ENCODE assay signal across 8 mouse cellular contexts in genomic region chr5:65131211-65131879, GRCm38 (mm10). TPM values are rescaled to one million over a fixed set of nuclear protein-coding genes. Genes with fewer than 3 reads are reported as not detected.
DNase-seq lines count a peak whose midpoint lies in the region; ATAC-seq and TF ChIP-seq lines count a peak whose summit lies in the region.

No protein-coding gene starts in this region.

- H3K27me3 ChIP-seq in forebrain, embryonic 15.5 days, result no peaks in the 10 kb centered on the region
- H3K27me3 ChIP-seq in neural tube, embryonic 11.5 days (ENCODE audit: control insufficient read depth, insufficient read depth, low read length), result no peaks in the 10 kb centered on the region

- no peak overlapping the region for H3K27ac ChIP-seq in gastrocnemius, adult 2 months
- H3K27ac ChIP-seq in forebrain, embryonic 15.5 days (replicated peaks), result peak overlapping the region; percentile 92
- H3K27ac ChIP-seq in neural tube, embryonic 11.5 days (ENCODE audit: low read depth, low read length), result peak overlapping the region; percentile 71

- WGBS in forebrain, embryonic 15.5 days, result 1% methylated on average over 20 of the region's 20 CpGs
- WGBS in neural tube, embryonic 11.5 days, result 11% methylated on average over 20 of the region's 20 CpGs

- H3K9me3 ChIP-seq in forebrain, embryonic 15.5 days, result no peaks in the 10 kb centered on the region
- H3K9me3 ChIP-seq in neural tube, embryonic 11.5 days (ENCODE audit: control insufficient read depth, low read length), result no peaks in the 10 kb centered on the region

- H3K4me1 ChIP-seq in forebrain, embryonic 15.5 days, result peaks cover 38% of the 10 kb centered on the region
- H3K4me1 ChIP-seq in neural tube, embryonic 11.5 days (ENCODE audit: control insufficient read depth, insufficient read depth, low read length), result no peaks in the 10 kb centered on the region

- intact Hi-C loops in gastrocnemius, adult 2 months (cut with DNase I), result no loop called here
- intact Hi-C loops in left cerebral cortex, postnatal 14 days (cut with DNase I), result loop anchor here (5.0 kb wide), 1 partner anchor 114 kb away; no protein-coding TSS in a partner anchor

- TF ChIP-seq CTCF in gastrocnemius, adult 2 months (IDR thresholded peaks at IDR 0.05), result no peak

- no peaks in the 10 kb centered on the region for H3K36me3 ChIP-seq in forebrain, embryonic 15.5 days
- H3K36me3 ChIP-seq in neural tube, embryonic 11.5 days (ENCODE audit: control insufficient read depth, insufficient read depth, low read length), result no peaks in the 10 kb centered on the region

- peak overlapping the region; percentile 87 for H3K9ac ChIP-seq in forebrain, embryonic 15.5 days (replicated peaks)
- H3K9ac ChIP-seq in neural tube, embryonic 11.5 days (ENCODE audit: low read length), result peak overlapping the region; percentile 62

- no peak for DNase-seq in gastrocnemius, adult 2 months
- DNase-seq in gastrocnemius, postnatal 25 days, result no peak
- peak; percentile 37 to 43 for DNase-seq in left cerebral cortex, postnatal 14 days (ENCODE audit: low spot score in 2 of 2)
- DNase-seq in neural tube, embryonic 11.5 days (ENCODE audit: low spot score), result peak; percentile 60
- no peak for DNase-seq in yolk sac, embryonic 10.5 days (ENCODE audit: low spot score)

- H3K4me3 ChIP-seq in gastrocnemius, adult 2 months, result peak overlapping the region; percentile 66
- peak overlapping the region; percentile 77 for H3K4me3 ChIP-seq in forebrain, embryonic 15.5 days
- peak overlapping the region; percentile 46 for H3K4me3 ChIP-seq in neural tube, embryonic 11.5 days (ENCODE audit: low read depth, low read length)

- ATAC-seq in cerebellum, adult (ENCODE audit: insufficient number of reproducible peaks, low FRiP score, low TSS enrichment), result peak; percentile 69; the same call in 1 of the 2 replicates
- ATAC-seq in forebrain, embryonic 15.5 days (replicated peaks), result peak; percentile 55
- ATAC-seq in neural tube, embryonic 11.5 days (ENCODE audit: insufficient read depth, low FRiP score, low TSS enrichment), result peak; percentile 16; the same call in 1 of the 2 replicates
- ATAC-seq in granulocyte monocyte progenitor cell, adult 5-6 weeks (replicated peaks; ENCODE audit: poor library complexity, severe bottlenecking), result no peak

- H3K4me2 ChIP-seq in forebrain, embryonic 15.5 days (replicated peaks), result peak overlapping the region; percentile 62
- peak overlapping the region; percentile 41 for H3K4me2 ChIP-seq in neural tube, embryonic 11.5 days (ENCODE audit: low read depth)

RNA-seq across cellular contexts. Expression of gene Klhl5, which starts 24.0 kb away (rescaled TPM):
- total RNA-seq in gastrocnemius, adult 2 months (2021), result 1 to 10 TPM; 5.1 to 5.9 TPM
- total RNA-seq in gastrocnemius, postnatal 25 days (2021), result 1 to 10 TPM; 6.5 to 6.8 TPM
- 59.0 and 60.4 TPM in 2 replicates for polyA plus RNA-seq in forebrain, embryonic 15.5 days (2015; fragmentation: Nextera tagmentation; extraction: Ambion mirVana)
- 10 to 100 TPM; 51.1 to 60.2 TPM for total RNA-seq in left cerebral cortex, postnatal 14 days (2021)
- polyA plus RNA-seq in neural tube, embryonic 11.5 days (2014; fragmentation: Nextera tagmentation; extraction: Ambion mirVana), result 24.6 and 26.9 TPM in 2 replicates
- 96.8 and 101 TPM in 2 replicates for total RNA-seq in granulocyte monocyte progenitor cell, adult 5-6 weeks (2014; fragmentation: Nextera tagmentation)
- 73.9 and 75.1 TPM in 2 replicates for total RNA-seq in granulocyte monocyte progenitor cell, adult 5-6 weeks (2017)

RNA-seq across cellular contexts. Expression of gene Tmem156, which starts 39.4 kb away (rescaled TPM):
- total RNA-seq in gastrocnemius, adult 2 months (2021), result not detected
- not detected for total RNA-seq in gastrocnemius, postnatal 25 days (2021)
- polyA plus RNA-seq in forebrain, embryonic 15.5 days (2015; fragmentation: Nextera tagmentation; extraction: Ambion mirVana), result 0.11 and 0.13 TPM in 2 replicates
- total RNA-seq in left cerebral cortex, postnatal 14 days (2021), result under 1 TPM; 0.61 to 0.62 TPM
- 0.21 and 0.32 TPM in 2 replicates for polyA plus RNA-seq in neural tube, embryonic 11.5 days (2014; fragmentation: Nextera tagmentation; extraction: Ambion mirVana)
- total RNA-seq in granulocyte monocyte progenitor cell, adult 5-6 weeks (2014; fragmentation: Nextera tagmentation), result 38.6 and 42.1 TPM in 2 replicates
- 49.4 and 62.3 TPM in 2 replicates for total RNA-seq in granulocyte monocyte progenitor cell, adult 5-6 weeks (2017)

Comparison
In these comparisons a context has a peak if more than half of its experiments do, and no peak if none do; other contexts are left out.
1. DNase-seq: peak in left cerebral cortex, postnatal 14 days (2 of 2) and neural tube, embryonic 11.5 days (single experiment); none in gastrocnemius, adult 2 months (single experiment), gastrocnemius, postnatal 25 days (single experiment) and yolk sac, embryonic 10.5 days (single experiment).
2. RNA of gene Klhl5, which starts 24.0 kb away (total RNA-seq): 73.9 to 101 TPM in granulocyte monocyte progenitor cell, adult 5-6 weeks and 51.1 to 60.2 TPM in left cerebral cortex, postnatal 14 days; 6.5 to 6.8 TPM in gastrocnemius, postnatal 25 days and 5.1 to 5.9 TPM in gastrocnemius, adult 2 months; every median in the first group is over 4 times any median in the second.
3. RNA of gene Tmem156, which starts 39.4 kb away (total RNA-seq): 38.6 to 62.3 TPM in granulocyte monocyte progenitor cell, adult 5-6 weeks; 0.61 to 0.62 TPM in left cerebral cortex, postnatal 14 days, not detected in gastrocnemius, postnatal 25 days and not detected in gastrocnemius, adult 2 months; every median in the first group is over 10 times any median in the second.
4. Peak in every context shown above with its lines, with median percentiles within 50 percentile points of each other: H3K4me3 ChIP-seq.